Mouse (Mus musculus) B cell, adult 2 months (primary cell): ENCODE measurements around the gene Kidins220.

Experiments
- DNase-seq, 2 experiments: peaks; one replicate each; pipeline ENCODE4 v3.0.0; 2022

The Kidins220 gene

DNA sequence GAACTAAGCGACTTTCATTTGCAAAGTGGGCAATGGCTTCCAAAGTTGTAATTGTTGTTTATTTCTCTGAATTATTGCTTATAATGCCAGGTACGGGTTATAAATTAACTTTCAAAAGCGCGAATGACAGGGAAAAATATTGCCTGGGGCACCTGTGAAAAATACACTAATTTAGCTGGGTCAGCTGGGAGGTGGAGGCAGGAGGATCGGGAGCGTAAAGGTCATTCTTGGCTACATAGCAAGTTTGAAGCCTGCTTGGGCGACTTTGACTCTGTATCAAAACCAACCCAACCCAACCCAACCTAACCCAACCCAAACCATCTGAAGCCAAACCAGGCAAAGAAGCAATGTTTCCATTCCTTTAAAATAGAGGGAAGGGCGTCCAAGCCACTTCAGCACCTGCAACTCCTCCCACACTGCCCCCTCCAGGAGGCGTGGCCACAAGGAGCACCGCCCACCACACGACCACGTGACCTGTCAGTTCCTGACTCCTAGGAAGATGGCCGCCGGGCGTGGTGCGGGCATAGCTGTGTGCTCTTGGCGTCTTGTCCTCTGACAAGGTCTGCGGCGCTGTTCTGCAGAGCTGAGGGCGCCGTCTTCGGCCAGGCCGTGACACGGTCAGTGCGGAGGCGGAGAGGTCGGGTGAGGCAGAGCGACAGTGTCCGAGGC lies at the start of gene Kidins220:
TSS of gene Kidins220 (plus strand) at position 480 of the 669 bp plus-strand sequence.
- peak; percentile 99 for DNase-seq

DNA sequence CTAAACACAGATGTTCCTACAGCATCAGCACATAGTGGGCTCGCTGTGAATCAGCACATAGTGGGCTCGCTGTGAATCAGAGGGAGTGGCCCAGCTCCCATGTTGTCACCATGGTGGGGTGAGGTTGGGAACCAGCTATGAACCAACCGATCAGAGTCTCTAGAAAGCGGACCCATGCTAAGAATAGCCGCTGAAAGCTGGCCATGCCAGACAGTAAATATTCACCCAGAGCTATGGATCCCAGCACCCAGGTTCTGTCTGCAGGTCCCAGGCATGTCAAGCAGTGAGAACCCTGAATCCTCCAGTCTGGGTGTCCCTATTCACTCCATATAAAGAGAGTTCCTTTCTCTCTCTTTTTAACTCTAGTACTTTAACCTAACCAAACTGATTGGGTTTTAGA lies 49.4 kb upstream of the Kidins220 start:
- DNase-seq = no peak

DNA sequence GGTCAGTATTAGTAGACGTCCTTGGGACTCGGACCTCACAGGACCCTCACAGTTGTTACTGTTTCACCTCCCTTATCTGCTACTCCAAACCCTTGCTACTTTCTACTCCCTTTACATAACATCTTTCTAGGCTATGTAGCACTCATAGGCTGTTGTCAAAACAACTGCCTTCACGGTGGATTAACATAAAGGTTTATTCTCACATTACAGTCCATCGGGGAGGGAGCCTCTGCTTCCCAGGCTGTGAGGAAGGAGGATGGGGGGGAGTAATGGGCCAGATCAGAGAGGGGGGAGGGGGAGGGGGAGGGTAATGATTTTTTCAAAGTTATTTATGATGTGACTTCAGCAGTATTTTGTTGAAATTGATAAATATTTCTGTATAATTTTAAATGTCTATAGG lies 49.0 kb upstream of the Kidins220 start:
- no peak for DNase-seq

DNA sequence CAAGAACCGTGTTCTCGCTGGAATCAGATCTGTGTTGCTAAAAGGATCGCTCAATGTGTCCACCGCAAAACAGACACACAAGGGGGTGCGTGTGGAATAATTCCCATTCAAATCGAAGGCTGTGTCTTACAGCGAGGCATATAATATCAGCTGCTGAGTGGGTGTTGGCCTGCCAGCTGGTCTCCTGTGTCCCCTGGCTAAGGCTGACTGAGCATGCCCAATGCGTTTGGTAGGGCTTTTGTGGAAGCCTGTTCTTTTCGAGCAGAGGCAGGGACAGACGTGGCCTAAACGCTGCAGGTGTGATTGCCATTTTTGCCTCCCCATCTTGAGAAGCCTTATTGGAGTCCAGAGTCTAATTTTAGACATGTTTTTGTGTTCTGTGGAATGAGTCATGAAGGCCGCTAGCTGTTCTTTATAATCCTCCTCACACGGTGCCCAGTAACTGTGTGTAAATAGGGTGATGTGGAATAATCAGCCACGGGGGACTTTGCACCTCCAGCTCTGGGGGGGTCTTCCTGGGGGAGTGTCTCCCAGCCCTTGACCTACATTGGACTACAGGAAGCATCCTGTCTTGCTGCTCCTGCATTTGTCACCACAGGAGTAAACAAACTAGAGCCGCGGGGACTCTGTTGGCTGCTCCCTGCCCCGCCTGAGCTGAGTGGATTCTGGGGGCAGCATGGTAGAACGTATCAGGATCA lies 46.5 kb upstream of the Kidins220 start:
- DNase-seq = no peak

DNA sequence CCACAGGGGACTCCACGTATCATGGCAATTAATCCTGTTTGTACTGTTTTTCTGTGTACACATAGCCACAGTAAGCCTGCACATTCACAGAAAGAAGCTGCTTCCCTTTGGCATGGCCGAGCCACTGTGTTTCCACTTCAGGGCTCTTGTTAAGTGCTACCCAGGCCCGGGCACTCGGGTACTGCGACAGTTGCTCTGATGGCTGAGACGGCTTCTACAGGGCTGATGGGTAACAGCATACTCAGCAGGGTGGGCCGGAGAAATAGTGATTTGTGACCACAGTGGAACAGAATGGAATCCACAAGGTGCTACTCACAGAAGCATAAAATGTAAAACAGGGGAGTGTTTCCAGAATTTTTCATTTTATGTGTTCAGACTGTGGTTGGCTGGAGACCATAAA lies 45.7 kb upstream of the Kidins220 start:
- no peak for DNase-seq

DNA sequence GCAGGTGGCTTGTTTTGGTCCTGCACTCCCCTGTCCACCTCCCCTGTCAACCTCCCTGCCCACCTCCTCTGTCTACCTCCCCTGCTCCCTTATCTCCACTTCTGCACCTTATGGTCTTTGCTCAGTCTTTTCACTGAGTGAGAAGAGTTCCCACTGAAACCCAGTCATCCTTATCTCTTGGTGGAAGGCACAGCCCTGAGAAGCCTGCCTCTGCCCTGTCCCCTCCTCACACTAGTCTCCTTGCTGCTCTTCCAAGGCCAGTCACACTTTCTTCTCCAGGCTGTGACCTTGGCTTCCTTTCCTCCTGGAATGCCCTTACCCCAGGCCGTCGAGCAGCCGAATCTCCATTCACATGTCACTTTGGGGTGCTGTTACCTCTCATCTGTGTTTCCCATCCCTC lies 44.0 kb upstream of the Kidins220 start:
- DNase-seq = no peak

DNA sequence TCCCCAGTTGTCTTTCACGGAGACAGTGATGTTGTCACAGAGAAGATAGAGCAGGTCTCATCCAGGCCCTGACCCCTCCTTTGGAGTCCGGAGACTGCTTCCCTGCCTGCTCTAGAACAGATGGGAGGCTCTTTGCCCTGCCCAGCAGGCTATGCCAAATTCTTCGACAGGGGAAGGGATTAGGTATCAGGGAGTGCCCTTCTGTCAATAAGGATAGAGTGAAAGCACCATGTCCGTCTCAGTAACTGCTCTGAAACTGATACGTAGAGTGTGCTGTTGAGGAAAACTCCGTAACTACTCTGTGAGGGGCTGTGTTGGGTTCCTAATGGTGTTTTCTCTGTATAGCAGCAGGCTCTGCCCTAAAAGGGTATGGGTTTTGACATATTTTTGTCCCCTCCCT lies 42.6 kb upstream of the Kidins220 start:
- DNase-seq = no peak

DNA sequence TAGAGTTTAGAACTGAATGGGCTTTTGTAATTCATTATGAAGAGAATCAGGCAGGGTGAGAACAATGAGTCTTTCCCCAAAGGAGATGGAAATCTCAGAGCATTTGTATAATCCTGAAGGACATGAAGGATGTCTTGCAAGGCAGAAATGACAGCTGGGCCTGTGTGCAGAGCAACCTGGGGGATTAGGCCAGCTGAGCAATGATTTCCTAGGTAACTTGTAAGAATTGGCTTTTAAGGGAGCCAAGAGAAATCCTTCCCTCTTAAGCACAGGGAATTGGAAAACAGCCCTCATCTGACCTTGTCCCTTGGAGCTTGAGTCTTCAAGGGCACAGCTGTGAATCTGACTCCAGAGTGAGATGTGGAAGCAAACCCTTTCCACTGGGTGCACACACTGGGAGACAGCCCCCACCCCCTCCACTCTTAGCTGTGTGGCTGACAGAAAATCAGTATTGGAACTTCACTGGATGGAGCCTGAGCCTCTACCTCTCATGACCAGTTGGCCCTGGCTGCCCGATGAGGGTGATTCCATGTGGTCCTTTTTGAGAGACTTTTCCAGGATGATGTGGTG lies 41.4 kb upstream of the Kidins220 start:
- no peak for DNase-seq

DNA sequence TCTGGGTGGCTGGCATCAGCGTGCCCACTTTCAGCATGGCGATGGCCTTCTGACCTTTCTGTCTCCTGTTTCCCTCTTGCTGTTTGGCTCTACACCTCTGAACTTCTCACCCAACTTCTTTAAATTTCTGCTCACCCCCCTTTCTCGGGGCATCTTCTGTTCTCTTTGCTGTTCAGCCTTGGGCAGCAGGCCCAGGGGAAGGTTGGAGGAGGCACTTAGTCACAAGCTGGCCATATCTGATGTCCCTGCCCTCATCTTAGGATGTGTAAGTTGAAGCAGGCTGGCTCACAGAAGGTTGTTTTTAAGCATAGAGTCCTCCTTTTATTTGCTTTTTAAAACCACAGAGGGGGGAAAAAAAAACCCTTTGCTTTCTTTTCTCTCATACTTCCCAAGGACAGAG lies 40.7 kb upstream of the Kidins220 start:
- DNase-seq = no peak

DNA sequence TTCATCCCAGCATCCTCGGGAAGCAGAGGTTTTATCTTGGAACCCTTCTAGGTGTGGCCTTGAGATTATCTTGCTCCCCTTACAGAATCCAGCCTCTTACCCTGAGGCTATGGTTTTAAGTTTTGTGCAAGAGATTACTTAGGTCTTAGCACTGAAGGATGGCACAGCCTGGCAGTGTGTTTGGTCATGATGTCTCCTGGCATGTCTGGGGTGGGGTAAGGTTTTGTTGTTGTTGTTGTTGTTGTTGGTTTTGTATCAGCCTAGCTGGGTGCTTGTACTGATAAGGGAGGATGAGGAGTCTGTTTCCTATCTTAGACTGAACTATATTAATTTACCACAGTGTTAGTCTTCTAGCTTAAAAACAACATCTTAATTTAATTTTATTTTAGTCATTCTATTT lies 38.4 kb upstream of the Kidins220 start:
- DNase-seq = no peak

DNA sequence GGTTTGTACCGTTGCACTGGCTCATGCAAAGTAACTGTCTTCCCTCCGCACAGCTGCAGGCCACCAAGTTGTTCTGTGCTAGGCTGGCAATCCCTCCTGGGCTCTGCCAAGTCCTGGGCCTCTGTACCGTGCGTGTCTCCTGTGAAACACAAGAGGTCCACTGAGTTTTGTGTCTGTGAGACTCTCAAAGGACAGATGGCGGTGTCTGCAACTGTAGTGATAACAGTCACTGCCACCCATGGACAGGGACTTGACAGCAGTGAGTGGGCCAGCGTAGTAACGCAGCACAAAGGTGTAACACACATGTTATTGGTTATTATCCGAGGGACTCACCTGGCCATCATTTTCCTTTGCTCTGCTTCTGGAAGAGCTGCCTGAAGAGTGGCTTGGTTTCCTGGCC lies 35.4 kb upstream of the Kidins220 start:
- no peak for DNase-seq

DNA sequence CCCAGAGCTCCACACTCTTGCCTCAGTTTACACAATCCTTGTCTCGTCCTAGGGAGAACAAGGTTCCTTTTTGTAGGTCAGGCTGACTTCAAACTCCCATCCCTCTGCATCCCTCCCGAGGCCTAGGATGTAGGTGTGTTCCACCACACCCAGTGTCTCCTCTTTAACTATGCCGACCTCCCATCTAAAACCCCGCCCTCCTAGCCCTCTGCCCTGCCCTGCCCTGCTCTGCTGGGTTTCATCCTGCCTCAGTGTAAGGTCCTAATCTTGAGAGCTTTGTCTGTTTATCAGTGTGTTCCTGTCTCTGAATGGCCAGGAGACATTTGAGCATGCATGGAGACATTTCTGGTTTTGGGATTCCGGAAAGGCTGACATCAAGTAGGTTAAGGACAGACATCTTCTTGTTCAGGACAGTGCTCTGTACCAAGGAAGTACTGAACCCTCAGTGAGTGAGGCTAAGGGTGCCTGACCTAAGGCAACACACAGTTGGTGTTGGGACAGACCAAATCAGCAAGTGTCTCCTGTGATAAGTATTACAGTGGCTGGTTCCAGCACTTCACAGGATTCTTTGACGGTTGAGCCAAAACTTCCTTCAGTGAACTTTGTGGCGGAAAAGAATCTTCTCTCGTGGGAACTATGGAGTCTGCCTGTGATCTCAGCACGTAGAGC lies 32.0 kb upstream of the Kidins220 start:
- DNase-seq = no peak

DNA sequence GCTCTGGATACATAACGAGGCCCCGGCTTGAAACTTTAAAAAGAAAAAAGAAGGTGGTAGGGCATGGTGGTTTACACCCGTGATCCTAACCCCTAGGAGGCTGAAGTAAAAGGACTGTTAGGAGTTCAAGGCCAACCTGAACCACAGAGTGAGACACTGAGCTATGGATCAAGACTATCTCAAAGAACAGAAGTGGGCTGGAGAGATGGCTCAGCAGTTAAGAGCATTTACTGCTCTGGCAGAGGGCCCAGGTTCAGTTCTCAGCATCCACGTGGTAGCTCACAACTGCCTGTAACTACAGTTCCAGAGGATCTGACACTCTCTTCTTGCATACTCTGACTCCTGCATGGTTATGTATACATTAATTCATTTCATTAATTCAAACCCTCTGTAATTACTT lies 31.3 kb upstream of the Kidins220 start:
- DNase-seq = no peak

DNA sequence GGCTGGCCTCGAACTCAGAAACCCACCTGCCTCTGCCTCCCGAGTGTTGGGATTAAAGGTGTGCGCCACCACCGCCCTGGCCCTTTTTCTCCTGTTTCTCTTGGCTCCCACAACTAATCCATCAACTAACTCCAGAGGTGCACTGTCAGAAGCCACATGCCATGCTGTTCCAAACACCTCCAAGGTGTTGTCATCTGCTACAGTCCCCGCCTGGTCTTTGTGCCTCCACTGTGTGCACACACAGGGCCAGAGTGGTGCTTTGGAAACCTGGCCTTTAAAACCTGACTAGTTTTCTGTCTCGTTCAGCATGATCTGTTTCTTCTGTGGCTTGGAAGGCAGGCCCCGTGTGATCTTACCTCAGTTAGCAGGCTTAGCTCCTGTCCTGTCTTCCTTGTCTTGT lies 30.1 kb upstream of the Kidins220 start:
- DNase-seq = no peak

DNA sequence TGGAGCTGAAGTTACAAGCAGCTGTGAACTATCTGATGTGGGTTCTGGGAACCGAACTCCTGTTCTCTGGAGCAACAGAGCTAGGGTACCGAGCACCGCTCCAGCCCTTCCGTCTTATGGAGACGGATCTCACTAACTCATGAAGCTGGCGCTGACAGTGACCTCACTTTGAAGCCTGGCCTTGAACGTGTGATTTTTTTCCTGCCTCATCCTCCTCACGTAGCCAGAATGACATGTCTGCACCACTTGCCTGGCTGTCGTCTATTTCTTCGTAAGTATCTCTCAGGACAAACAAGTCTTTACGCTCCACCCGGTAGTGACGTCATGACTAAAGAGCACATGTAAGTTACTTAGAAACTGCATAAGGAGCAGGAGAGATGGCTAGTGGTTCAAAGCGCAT lies 27.7 kb upstream of the Kidins220 start:
- DNase-seq = no peak

DNA sequence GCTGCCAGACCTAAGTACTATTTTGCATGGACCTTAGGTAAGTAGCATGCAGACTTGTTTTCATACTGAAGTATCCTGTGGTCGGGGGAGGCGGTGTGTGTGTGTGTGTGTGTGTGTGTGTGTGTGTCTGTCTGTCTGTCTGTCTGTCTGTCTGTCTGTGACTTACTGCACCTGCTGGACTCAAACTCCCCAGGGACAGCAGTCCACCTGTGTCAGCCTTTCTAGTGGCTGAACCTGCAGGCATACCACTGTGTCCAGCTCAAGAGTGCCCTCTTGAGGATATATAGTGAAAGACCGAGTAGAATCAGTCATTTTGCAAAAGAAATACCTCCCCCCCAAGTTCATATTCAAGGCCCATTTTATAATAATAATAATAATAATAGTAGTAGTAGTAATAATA lies 26.4 kb upstream of the Kidins220 start:
- peak; percentile 12 to 14 for DNase-seq

DNA sequence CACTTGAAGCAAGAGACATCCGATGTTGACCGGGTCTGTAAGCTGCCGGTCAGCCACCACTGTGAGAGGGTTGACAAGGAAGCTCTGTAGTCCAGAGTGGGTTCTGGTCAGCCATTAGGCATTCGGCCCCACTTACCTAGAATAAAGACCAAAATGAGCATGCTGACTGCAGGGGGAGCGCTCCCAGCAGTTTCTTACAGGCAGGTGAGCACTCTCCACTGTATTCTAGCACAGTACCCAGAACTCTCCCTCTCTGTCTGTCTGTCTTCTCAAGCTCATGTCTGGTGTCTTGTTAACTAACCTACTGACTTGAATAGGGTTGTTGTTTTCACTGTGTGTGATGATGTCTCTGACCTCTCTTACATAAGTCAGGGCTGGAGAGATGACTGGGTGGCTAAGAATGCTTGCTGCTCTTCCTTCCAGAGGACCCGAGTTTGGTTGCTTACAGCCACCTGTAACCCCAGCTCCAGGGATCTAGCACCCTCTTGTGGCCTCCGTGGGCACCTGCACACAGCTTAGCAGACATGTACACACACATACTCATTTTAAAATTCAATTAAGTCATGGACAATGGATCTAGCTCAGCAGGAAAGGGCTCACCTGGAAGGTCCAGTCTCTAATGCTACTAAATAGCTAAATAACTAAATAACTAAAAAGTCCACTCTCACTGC lies 24.2 kb upstream of the Kidins220 start:
- peak in 1 of 2 experiments; percentile 8 for DNase-seq

DNA sequence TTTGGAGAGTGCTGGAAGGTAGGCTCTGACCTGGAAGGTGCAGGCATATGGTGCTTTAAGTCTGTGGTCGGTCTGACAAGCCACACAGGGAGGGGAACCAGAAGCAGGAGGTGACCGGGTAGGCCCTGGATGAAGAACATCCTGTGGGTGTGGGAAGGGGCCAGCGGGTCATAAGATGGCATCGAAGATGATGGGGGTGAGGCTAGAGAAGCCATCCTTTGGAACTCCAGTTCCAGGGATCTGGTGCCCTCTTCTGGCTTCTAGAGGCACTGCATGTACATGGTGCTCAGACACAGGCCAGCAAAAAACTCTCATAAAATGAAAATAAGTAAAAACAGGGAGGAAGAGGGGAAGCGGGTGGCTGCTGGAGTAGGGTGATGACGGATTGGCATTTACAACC lies 22.6 kb upstream of the Kidins220 start:
- peak; percentile 43 to 46 for DNase-seq

DNA sequence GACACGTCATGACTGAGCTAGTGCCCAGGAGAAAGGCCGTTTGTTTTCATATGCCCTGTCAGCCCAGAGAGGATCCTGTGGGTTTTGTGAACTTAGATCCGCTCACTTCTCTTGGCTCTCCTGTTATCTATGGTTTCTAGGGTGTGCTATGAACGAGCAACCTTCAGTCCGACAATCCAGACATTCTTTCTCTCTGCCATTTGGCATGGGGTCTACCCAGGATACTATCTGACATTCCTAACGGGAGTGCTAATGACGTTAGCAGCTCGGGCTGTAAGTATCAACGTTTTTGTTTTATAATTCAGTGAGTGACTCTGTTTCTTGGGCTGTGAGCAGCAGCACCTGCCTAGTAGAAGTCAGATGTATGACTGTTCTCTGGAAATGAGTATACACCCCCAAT lies 19.6 kb upstream of the Kidins220 start:
- DNase-seq = no peak

DNA sequence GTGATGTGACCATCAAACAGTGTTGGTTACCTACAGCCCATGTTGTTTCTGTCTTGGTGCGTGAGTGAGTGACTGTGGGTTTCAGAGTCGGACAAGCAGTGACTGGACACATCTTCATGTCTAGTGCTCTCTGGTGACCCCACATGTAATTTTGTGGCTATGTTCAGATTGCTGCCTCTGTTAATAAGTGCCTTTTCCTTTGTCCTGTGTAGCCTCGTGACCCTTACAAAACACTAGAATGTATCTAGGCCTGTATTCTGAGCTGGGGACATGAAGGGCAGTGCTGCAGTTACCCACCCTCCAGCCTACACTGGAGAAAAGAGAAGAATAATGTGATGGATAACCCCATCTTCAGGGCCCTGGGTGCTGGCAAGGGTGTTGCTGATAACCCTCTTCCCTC lies 16.2 kb upstream of the Kidins220 start:
- DNase-seq = no peak

DNA sequence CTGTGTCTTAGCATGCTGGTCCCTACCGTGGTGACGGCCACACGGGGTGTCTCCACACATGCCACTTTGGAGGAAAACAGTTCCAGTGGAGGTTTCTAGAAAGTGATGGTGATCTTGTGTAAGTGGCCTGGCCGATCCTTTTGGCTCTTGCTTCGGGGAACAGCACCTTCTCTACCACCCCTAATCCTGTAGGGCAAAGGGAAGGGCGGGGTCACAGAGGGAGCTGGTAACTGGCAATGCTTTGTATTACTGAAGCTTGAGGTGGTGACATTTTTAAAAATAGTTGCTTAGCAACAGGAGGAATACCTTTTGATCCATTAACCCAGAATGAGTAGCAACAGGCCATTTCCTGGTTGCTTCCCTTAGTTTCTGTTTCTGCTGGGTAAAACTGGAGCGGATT lies 12.9 kb upstream of the Kidins220 start:
- no peak for DNase-seq

DNA sequence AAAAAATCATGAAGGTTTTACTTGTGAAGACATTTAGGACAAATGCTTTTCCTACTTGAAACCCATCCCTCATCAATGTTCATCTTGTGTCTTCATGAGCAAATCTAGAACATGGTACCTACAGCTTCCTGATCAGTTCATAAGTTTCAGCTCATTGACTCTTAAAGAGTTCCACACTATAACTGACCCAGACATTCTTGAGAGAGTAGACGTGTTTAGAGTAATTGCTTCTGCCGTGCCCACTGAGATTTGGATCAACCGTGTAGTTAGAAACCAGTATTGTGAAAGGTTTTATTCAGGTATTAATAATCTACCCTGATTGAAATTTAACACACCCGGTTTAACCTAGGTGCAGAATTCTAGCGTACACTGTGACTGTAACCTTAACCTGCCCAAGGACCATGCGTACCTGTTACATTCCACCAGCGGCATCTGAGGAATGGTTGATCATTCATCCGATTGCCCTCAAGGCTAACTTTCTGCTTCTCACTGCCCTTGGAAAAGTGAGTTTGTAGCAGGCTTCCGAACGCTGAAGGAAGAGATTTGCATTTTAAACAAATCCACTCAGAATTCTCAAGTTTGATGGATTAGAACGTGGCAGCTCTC lies 12.3 kb upstream of the Kidins220 start:
- DNase-seq = no peak
